Mouse (Mus musculus): ENCODE data around the gene Vipr1.

DNA sequence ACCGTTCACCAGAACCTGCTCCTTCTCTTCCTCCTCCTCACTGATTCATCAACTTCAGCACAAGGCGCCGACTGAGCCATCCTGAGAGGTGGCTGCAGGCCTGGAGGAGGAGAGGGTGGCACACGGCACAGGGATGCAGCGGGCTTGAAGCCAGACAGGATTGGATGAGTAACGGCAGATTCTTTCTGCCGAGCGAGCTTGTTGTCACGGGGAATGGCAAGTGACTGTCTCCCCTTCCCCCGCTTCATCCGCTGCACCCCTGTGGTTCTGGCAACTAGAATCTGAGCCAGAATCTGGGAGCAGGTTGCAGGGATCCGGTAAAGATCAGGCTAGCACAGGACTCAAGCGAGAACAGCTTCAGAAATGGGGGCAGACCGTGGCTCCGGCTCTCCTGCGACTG lies 2.7 kb upstream of the Vipr1 start:
- TF ChIP-seq CTCF (IDR thresholded peaks at IDR 0.05; ENCODE audit: extremely low read depth, insufficient read length, insufficient replicate concordance, low read depth, low read length) (no peak), POLR2A (IDR thresholded peaks at IDR 0.05; ENCODE audit: low read depth, low read length) (no peak)
